ENCODE assay signal across 17 mouse cellular contexts in the genomic region with DNA sequence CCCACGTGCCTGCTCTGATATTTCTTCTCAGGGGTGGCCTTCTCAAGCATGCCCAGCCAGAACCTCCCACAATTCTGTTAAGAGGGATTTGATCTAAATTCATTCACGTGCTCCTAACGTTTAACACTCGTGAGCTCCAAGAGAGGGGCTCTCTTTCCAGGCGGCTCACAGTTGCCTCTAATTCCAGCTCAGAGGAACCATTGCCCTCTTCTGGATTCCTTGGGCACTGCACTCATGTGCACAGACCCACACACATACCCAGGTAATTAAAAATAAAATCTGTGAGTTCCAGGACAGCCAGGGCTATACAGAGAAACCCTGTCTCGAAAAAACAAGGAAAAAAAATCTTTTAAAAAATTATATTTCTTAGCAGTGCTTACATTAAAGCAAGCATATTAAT. TPM values are rescaled to one million over a fixed set of nuclear protein-coding genes. Genes with fewer than 3 reads are reported as not detected.
"Had no signal": no experiment of that assay in that cellular context is flagged by ENCODE, and none has a peak within 500 bp of the region (broad histone marks: within the 10 kb centered on the region; RNA-seq: fewer than 3 reads in every experiment).

No protein-coding gene starts in this region.

- H3K36me3 ChIP-seq: kidney, embryonic 15.5 days; limb, embryonic 13.5 days; midbrain, embryonic 13.5 days had no signal

- H3K9me3 ChIP-seq: kidney, embryonic 15.5 days had no signal

- H3K4me3 ChIP-seq: kidney, embryonic 15.5 days; limb, embryonic 13.5 days; midbrain, embryonic 13.5 days; myocyte; neural tube, embryonic 15.5 days had no signal

- H3K9ac ChIP-seq: kidney, embryonic 15.5 days; limb, embryonic 13.5 days; liver, embryonic 14.5 days; midbrain, embryonic 13.5 days; neural tube, embryonic 15.5 days had no signal

- DNase-seq: kidney, adult 18-20 months; kidney, postnatal 14 days; layer of hippocampus, postnatal 36 days; lung, adult 18-20 months; lung, postnatal 10 days; right cerebral cortex, adult 18-20 months; right cerebral cortex, postnatal 25 days; thymus, adult 2 months; thymus, postnatal 36 days had no signal

- H3K27me3 ChIP-seq: kidney, embryonic 15.5 days; neural tube, embryonic 15.5 days had no signal

- H3K27ac ChIP-seq: kidney, embryonic 15.5 days; limb, embryonic 13.5 days; liver, embryonic 14.5 days; midbrain, embryonic 13.5 days; neural tube, embryonic 15.5 days had no signal

- ATAC-seq: midbrain, embryonic 13.5 days had no signal

- H3K4me2 ChIP-seq: kidney, embryonic 15.5 days; limb, embryonic 13.5 days; midbrain, embryonic 13.5 days; neural tube, embryonic 15.5 days had no signal

RNA-seq across cellular contexts. Expression of a gene that starts 51.5 kb away (rescaled TPM):
- total RNA-seq: liver, adult 2 months; megakaryocyte-erythroid progenitor cell, adult 5-6 weeks had no signal
- polyA plus RNA-seq: liver, adult 2 months; myocyte; thymus, adult 2 months had no signal
